Mouse (Mus musculus) limb, embryonic 14.5 days (tissue): ENCODE measurements around the gene Pp2d1. TPM values are rescaled to one million over a fixed set of nuclear protein-coding genes. Genes with fewer than 3 reads are reported as not detected.

Experiments used
- ATAC-seq: fragments of 200-750 bp; cut with Nextera tagmentation; 2 replicates; pipeline ENCODE4 v1.8.0; 2017; ENCODE audit warnings: low read depth, moderate number of reproducible peaks, moderate TSS enrichment; ENCODE audit not compliant: low FRiP score
- DNase-seq: peaks from one replicate; pipeline ENCODE4 v3.0.0-alpha.2; 2015; ENCODE audit warnings: low spot score
- H3K27ac ChIP-seq: fragments of 300-500 bp; sonication (generic); replicated peaks from 2 replicates; pipeline ENCODE4 v1.5.1; 2014; ENCODE audit warnings: low read depth, mild to moderate bottlenecking, low read length, moderate library complexity, mixed read lengths
- H3K27me3 ChIP-seq: fragments of 300-500 bp; sonication (generic); 2 replicates; pipeline ENCODE4 v1.6.1; 2014; ENCODE audit warnings: low read length, mixed read lengths; ENCODE audit not compliant: control insufficient read depth, insufficient read depth
- H3K36me3 ChIP-seq: fragments of 300-500 bp; sonication (generic); 2 replicates; pipeline ENCODE4 v1.6.1; 2014; ENCODE audit warnings: mild to moderate bottlenecking, low read length, moderate library complexity, mixed read lengths; ENCODE audit not compliant: control insufficient read depth, insufficient read depth
- H3K4me1 ChIP-seq: fragments of 300-500 bp; sonication (generic); 2 replicates; pipeline ENCODE4 v1.6.1; 2014; ENCODE audit warnings: antibody characterized with exemption, low read length, mixed read lengths; ENCODE audit not compliant: control insufficient read depth, insufficient read depth
- H3K4me2 ChIP-seq: fragments of 300-500 bp; sonication (generic); replicated peaks from 2 replicates; pipeline ENCODE4 v1.6.1; 2014; ENCODE audit warnings: low read depth, mild to moderate bottlenecking, low read length, moderate library complexity; ENCODE audit not compliant: severe bottlenecking
- H3K4me3 ChIP-seq: fragments of 300-500 bp; sonication (generic); replicated peaks from 2 replicates; pipeline ENCODE4 v1.5.1; 2014; ENCODE audit warnings: low read length
- H3K9ac ChIP-seq: fragments of 300-500 bp; sonication (generic); 2 replicates; pipeline ENCODE4 v1.6.1; 2014; ENCODE audit warnings: mild to moderate bottlenecking, low read depth, low read length, moderate library complexity; ENCODE audit not compliant: severe bottlenecking
- H3K9me3 ChIP-seq: fragments of 300-500 bp; sonication (generic); 2 replicates; pipeline ENCODE4 v1.6.1; 2016; ENCODE audit warnings: low read length; ENCODE audit not compliant: control insufficient read depth
- POLR2A ChIP-seq: fragments of 200-500 bp; IDR thresholded peaks from 2 replicates; pipeline ENCODE4 v1.8.0; 2012; ENCODE audit warnings: inconsistent platforms, mild to moderate bottlenecking, moderate library complexity, borderline replicate concordance; ENCODE audit not compliant: insufficient read depth, insufficient read length; ENCODE audit errors: extremely low read depth
- WGBS: fragments of 180-500 bp; shearing (Covaris S2); extraction: QIAGEN DNeasy Blood & Tissue Kit; methylation state at CpG from one replicate; pipeline ENCODE4 v1.1.7; 2014; 5-methylcytosine and 5-hydroxymethylcytosine counted together
- polyA plus RNA-seq, 2 experiments: library from polyadenylated mRNA; depleted of rRNA in 1 of 2; stranded (reverse) in 1 of 2; unstranded in 1 of 2; fragments of >200 nt; fragmentation: Nextera tagmentation in 1 of 2; extraction: Ambion mirVana in 1 of 2; gene quantifications; 2 replicates each; pipeline versions ENCODE4 v1.2.1 to v1.2.3; 2012 to 2014

Pp2d1 gene
- polyA plus RNA-seq, 2 experiments, result 0.45 TPM; not detected in 1

GRCm38 (mm10) chr17:53489007-53489378 lies 50.3 kb downstream of the Pp2d1 start:
- WGBS, result 95% methylated on average over 1 of the region's 1 CpGs
- DNase-seq (no peak), ATAC-seq (no peak)
- Histone ChIP-seq H3K27ac (no peak overlapping the region), H3K9me3 (no peaks in the 10 kb centered on the region), H3K27me3 (no peaks in the 10 kb centered on the region), H3K36me3 (peaks cover 63% of the 10 kb centered on the region), H3K4me2 (no peak overlapping the region), H3K4me1 (no peaks in the 10 kb centered on the region), H3K9ac (no peak overlapping the region), H3K4me3 (no peak overlapping the region)
- no peak for TF ChIP-seq POLR2A

- DNase-seq, result no peak
- H3K36me3 ChIP-seq, result peaks cover 62% of the 10 kb centered on the region
- 93% methylated on average over 4 of the region's 4 CpGs for WGBS
These were observed 50.8 kb downstream of the Pp2d1 start for GRCm38 (mm10) chr17:53488291-53489006.

GRCm38 (mm10) chr17:53480433-53480832 lies 58.8 kb downstream of the Pp2d1 start:
- H3K4me2 ChIP-seq, result peak overlapping the region; percentile 68
- H3K27ac ChIP-seq, result no peak overlapping the region
- TF ChIP-seq POLR2A, result no peak
- peaks cover 16% of the 10 kb centered on the region for H3K36me3 ChIP-seq
- no peak for DNase-seq
- peak overlapping the region; percentile 94 for H3K4me3 ChIP-seq
- H3K27me3 ChIP-seq, result no peaks in the 10 kb centered on the region
- H3K4me1 ChIP-seq, result peaks cover 15% of the 10 kb centered on the region
- H3K9me3 ChIP-seq, result no peaks in the 10 kb centered on the region
- ATAC-seq, result no peak
- H3K9ac ChIP-seq, result peak overlapping the region; percentile 97
- 54% methylated on average over 7 of the region's 7 CpGs for WGBS

More at GRCm38 (mm10) chr17:53488291-53489006, 50.8 kb downstream of the Pp2d1 start:
- no peak overlapping the region for H3K27ac ChIP-seq
- H3K27me3 ChIP-seq, result no peaks in the 10 kb centered on the region
- no peak overlapping the region for H3K4me3 ChIP-seq
- no peaks in the 10 kb centered on the region for H3K9me3 ChIP-seq
- no peak overlapping the region for H3K4me2 ChIP-seq
- H3K4me1 ChIP-seq, result no peaks in the 10 kb centered on the region
- no peak for ATAC-seq
- TF ChIP-seq POLR2A, result no peak
- no peak overlapping the region for H3K9ac ChIP-seq

GRCm38 (mm10) chr17:53479604-53480041 lies 59.6 kb downstream of the Pp2d1 start:
- Histone ChIP-seq H3K27me3 (no peaks in the 10 kb centered on the region), H3K9ac (peak overlapping the region; percentile 97), H3K36me3 (peaks cover 9% of the 10 kb centered on the region), H3K9me3 (no peaks in the 10 kb centered on the region), H3K4me2 (peak overlapping the region; percentile 68), H3K4me1 (peaks cover 15% of the 10 kb centered on the region), H3K4me3 (peak overlapping the region; percentile 94), H3K27ac (peak overlapping the region; percentile 99)
- TF ChIP-seq POLR2A, result no peak
- DNase-seq, result peak; percentile 36
- WGBS, result 0% methylated on average over 24 of the region's 33 CpGs
- ATAC-seq, result peak; percentile 14

GRCm38 (mm10) chr17:53478858-53479603 lies 60.2 kb downstream of the Pp2d1 start, which contains the start of gene Rab5a:
TSS of gene Rab5a (plus strand) at chr17:53479234.
- Histone ChIP-seq H3K4me3 (peak within 1 kb of the TSS; percentile 94), H3K36me3 (peaks cover 3% of the 10 kb centered on the region), H3K4me1 (peaks cover 15% of the 10 kb centered on the region), H3K4me2 (peak within 1 kb of the TSS; percentile 68), H3K9me3 (no peaks in the 10 kb centered on the region), H3K9ac (peak within 1 kb of the TSS; percentile 97), H3K27me3 (no peaks in the 10 kb centered on the region), H3K27ac (peak within 1 kb of the TSS; percentile 99)
- under 1% methylated on average over 69 of the region's 82 CpGs for WGBS
- peak; percentile 96 for ATAC-seq
- DNase-seq, result peak; percentile 97
- peak; percentile 77; the same call in 1 of the 2 replicates for TF ChIP-seq POLR2A
